Mouse (Mus musculus) megakaryocyte-erythroid progenitor cell, adult 5-6 weeks (primary cell): Measurements from ENCODE around the gene Irf6. TPM values are rescaled to one million over a fixed set of nuclear protein-coding genes. Genes with fewer than 3 reads are reported as not detected.

Experiments
- ATAC-seq: replicated peaks from 2 replicates; pipeline ENCODE4 v1.8.0; 2016; ENCODE audit warnings: mild to moderate bottlenecking, inconsistent platforms; ENCODE audit not compliant: severe bottlenecking, poor library complexity, low FRiP score, low TSS enrichment
- total RNA-seq, 2 experiments: library from RNA; stranded (forward) in 1 of 2; stranded (reverse) in 1 of 2; fragments of 200-1000, 215-1000 nt in 1 of 2; fragments of >200 nt in 1 of 2; fragmentation: Nextera tagmentation in 1 of 2; gene quantifications; 2 replicates each; pipeline ENCODE4 v1.2.3; 2014 to 2017

Irf6 gene
- total RNA-seq, 2 experiments from 2014 or later: 0.19 TPM; not detected in 1

- ATAC-seq: no peak
Observed at GRCm38 (mm10) chr1:193151134-193151533, 1.8 kb upstream of the Irf6 start.

- ATAC-seq: no peak
Observed at GRCm38 (mm10) chr1:193153561-193153960, 650 bp downstream of the Irf6 start.

- peak; percentile 40 for ATAC-seq
Observed at GRCm38 (mm10) chr1:193156316-193157110, 3.6 kb downstream of the Irf6 start.

- ATAC-seq: no peak
Observed at GRCm38 (mm10) chr1:193157111-193157492, 4.2 kb downstream of the Irf6 start.

- no peak for ATAC-seq
Observed at GRCm38 (mm10) chr1:193159163-193159562, 6.3 kb downstream of the Irf6 start.

- no peak for ATAC-seq
Observed at GRCm38 (mm10) chr1:193159613-193160012, 6.7 kb downstream of the Irf6 start.

GRCm38 (mm10) chr1:193160317-193161032, 7.6 kb downstream of the Irf6 start:
- peak; percentile 77 for ATAC-seq

- no peak for ATAC-seq
Observed at GRCm38 (mm10) chr1:193167746-193168145, 14.8 kb downstream of the Irf6 start, which contains the start of gene A130010J15Rik. A130010J15Rik (plus strand) TSS chr1:193168046.

GRCm38 (mm10) chr1:193169228-193169627, 16.3 kb downstream of the Irf6 start:
- no peak for ATAC-seq

- ATAC-seq: 0 out of 2 replicates have a peak, but pooled peaks have one; percentile 25
Observed at GRCm38 (mm10) chr1:193169856-193170255, 16.9 kb downstream of the Irf6 start.

- peak; percentile 92 for ATAC-seq
Observed at GRCm38 (mm10) chr1:193172991-193173809, 20.3 kb downstream of the Irf6 start.

GRCm38 (mm10) chr1:193173810-193174129, 20.9 kb downstream of the Irf6 start:
- no peak for ATAC-seq

GRCm38 (mm10) chr1:193174143-193174733, 21.3 kb downstream of the Irf6 start:
- ATAC-seq: no peak

- no peak for ATAC-seq
Observed at GRCm38 (mm10) chr1:193181104-193181503, 28.2 kb downstream of the Irf6 start.

- ATAC-seq: no peak
Observed at GRCm38 (mm10) chr1:193188257-193188656, 35.3 kb downstream of the Irf6 start.

- no peak for ATAC-seq
Observed at GRCm38 (mm10) chr1:193189151-193189621, 36.3 kb downstream of the Irf6 start.

- no peak for ATAC-seq
Observed at GRCm38 (mm10) chr1:193189771-193190170, 36.9 kb downstream of the Irf6 start.

GRCm38 (mm10) chr1:193191675-193192283, 38.9 kb downstream of the Irf6 start:
- ATAC-seq: peak; percentile 62
